Mouse (Mus musculus) pancreas, adult 10 weeks (tissue): ENCODE data around the gene Pla2g2d. TPM values are rescaled to one million over a fixed set of nuclear protein-coding genes. Genes with fewer than 3 reads are reported as not detected.

Experiments used
- polyA plus RNA-seq: library from polyadenylated mRNA; stranded (reverse); fragments of 350-450 nt; fragmentation: Illumina TruSeq; extraction: RNeasy Lipid Tissue Mini Kit (QIAGEN cat#74804); gene quantifications from one replicate; pipeline ENCODE4 v1.2.3, GENCODE M21; 2015; ENCODE audit warnings: low read depth, low replicate concordance; ENCODE audit not compliant: insufficient read depth

Gene Pla2g2d
- polyA plus RNA-seq: 0.37 TPM

DNA sequence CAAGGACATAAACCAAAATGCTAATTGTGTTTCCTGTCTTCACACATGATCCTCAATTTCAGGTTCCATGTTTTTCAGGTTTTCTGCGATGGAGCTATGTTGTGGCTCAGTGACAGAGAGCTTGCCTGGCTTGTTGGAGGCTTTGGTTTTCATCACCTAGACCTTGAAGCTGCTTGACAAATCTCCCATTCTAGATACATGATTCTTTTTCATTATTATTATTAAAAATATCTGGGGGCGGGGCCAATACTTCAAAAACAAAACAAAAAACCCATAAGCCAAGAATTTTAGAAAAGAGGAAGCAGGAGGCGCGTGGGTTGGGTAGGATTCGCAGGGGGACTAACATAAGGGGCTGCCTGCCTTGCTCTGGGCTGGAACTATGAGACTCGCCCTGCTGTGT, at the start of gene Pla2g2d:
Pla2g2d (plus strand) TSS at position 301 of the 400 bp plus-strand sequence.

GRCm38 (mm10) chr4:138737031-138737430, 38.5 kb upstream of the Pla2g2d start, which contains the start of gene Ubxn10:
Ubxn10 (minus strand) TSS chr4:138737167.

DNA sequence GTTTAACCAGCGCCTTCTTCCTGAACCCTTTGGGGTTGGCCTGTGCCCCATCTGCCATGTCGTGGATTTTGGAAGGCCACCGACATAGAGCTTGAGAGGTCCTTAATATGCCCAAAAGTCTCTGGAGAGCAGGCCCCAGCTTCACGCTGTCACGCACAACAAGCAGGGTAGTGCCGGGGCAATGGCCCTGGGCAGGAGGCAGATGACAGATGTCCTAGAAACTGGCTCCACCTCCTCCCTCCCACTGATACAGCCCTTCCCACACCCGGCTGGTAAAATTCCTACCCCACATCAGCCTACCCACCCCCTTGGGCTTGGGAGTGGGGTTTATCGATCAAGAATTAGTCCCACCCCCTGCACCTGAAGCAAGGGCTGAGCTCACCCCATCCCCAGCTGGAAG, 18.1 kb upstream of the Pla2g2d start, which contains the start of gene Pla2g2f:
Pla2g2f (minus strand) TSS at position 211 of the 400 bp plus-strand sequence.

Other genes with a start within 250 kb of the Pla2g2d start
- 0.26 TPM for gene Vwa5b1, start 139.9 kb upstream of the Pla2g2d start, polyA plus RNA-seq
- not detected for gene Pla2g2c, start 50.9 kb upstream of the Pla2g2d start, polyA plus RNA-seq
- gene Ubxn10, start 38.6 kb upstream of the Pla2g2d start, polyA plus RNA-seq: 1.4 TPM
- 4.0 TPM for gene Pla2g2f, start 18.1 kb upstream of the Pla2g2d start, polyA plus RNA-seq
- gene Pla2g5, start 87.7 kb downstream of the Pla2g2d start, polyA plus RNA-seq: 0.79 TPM
- gene Gm13030, start 98.2 kb downstream of the Pla2g2d start, polyA plus RNA-seq: not detected
- gene Pla2g2e, start 102.2 kb downstream of the Pla2g2d start, polyA plus RNA-seq: not detected
- 7.3 TPM for gene Otud3, start 138.2 kb downstream of the Pla2g2d start, polyA plus RNA-seq
- gene Rnf186, start 191.4 kb downstream of the Pla2g2d start, polyA plus RNA-seq: 1.1 TPM
- gene Tmco4, start 197.2 kb downstream of the Pla2g2d start, polyA plus RNA-seq: 2.5 TPM